Mouse (Mus musculus): ENCODE measurements around the gene Cox6b1. TPM values are rescaled to one million over a fixed set of nuclear protein-coding genes. Genes with fewer than 3 reads are reported as not detected.
A peak's percentile ranks its signal among the peaks of the same experiment; 100 is the strongest.

Gene Cox6b1
- polyA plus RNA-seq (2012; rRNA removed): 1,224 and 1,255 TPM in 2 replicates

DNA sequence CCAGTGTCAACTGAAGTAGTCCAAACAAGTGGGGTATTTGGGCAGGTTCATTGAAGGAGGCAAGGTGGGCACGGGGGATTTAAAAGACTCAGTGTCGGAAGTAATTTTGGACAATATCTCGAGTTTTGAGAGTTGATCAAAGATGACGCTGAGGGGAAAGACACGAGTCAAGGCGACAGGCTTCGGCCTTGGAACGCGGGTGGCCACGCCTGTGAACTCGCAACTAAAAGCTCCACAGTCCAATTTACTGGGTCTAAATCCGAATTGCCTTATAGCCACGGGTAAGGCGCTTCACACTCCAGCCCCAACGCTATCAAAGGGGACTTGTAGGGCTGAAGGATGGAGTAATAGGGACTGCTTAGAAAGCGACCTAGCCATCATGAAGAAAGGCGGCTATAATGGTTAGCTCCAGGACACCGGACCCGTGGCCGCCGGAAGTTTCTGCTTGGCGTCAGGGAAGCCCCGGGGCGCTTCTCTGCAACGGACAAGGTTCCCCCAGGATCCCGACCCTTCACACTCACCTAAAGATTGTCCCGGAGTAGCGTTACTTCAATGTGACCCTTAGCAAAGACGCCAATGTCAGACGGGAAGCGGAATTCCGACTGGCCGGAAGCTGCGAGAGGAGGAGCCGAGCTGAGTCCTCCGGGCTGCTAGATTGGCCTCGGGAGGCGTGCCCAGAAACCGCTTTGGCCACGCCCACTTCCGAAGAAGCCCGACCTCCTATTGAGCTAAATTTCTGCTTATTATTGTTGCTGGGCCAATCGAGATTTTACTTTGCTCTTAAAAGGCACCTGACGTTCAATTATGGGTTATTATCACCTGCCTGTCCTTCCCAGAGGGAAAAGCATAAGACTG is at the start of gene Cox6b1:
Gene Cox6b1 (minus strand): TSS at position 622 of the 855 bp plus-strand sequence.
- Histone ChIP-seq H3K27ac (ENCODE audit: insufficient read depth, low read length) (peak within 1 kb of the TSS; percentile 65), H3K4me1 (ENCODE audit: control insufficient read depth, insufficient read depth, low read length) (peaks cover 3% of the 10 kb centered on the region; the same call in 1 of the 2 replicates), H3K27me3 (ENCODE audit: control insufficient read depth, insufficient read depth, low read length) (no peaks in the 10 kb centered on the region), H3K4me3 (replicated peaks; ENCODE audit: insufficient read depth, low read depth, low read length) (peak within 1 kb of the TSS; percentile 98)
- 1% methylated on average over 44 of the region's 44 CpGs for WGBS
- peak; percentile 85 to 88 for DNase-seq
- TF ChIP-seq POLR2A (IDR thresholded peaks at IDR 0.05; ENCODE audit: borderline replicate concordance, insufficient read depth, low read length) (peak; percentile 68; the same call in 1 of the 2 replicates), CTCF (IDR thresholded peaks at IDR 0.05; ENCODE audit: borderline replicate concordance, insufficient read depth, low read depth, low read length) (no peak)

DNA sequence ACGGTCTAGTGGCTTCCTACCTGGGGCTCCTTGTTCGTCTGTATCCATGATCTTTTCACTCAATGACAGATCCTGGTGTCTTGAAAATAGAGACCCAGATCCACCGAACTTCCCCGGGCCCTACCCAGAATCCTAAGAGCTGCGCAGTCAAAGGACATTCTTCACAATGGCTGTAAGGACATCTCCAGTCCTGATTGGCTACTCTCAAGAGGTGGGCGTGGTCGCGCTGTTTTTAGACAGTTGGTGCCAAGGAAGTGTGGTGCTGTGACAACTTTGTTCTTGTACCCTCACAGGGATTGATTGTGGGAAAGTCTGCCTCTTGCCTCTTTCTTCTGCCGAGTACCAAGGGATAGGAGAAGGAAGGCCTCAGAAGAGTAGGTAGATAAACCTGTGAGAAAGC is 45.5 kb upstream of the Cox6b1 start, which contains the start of gene Pmis2:
Gene Pmis2 (minus strand): TSS at position 126 of the 400 bp plus-strand sequence.
- Histone ChIP-seq H3K27ac (ENCODE audit: insufficient read depth, low read length) (no peak within 1 kb of the TSS), H3K4me1 (ENCODE audit: control insufficient read depth, insufficient read depth, low read length) (no peaks in the 10 kb centered on the region), H3K27me3 (ENCODE audit: control insufficient read depth, insufficient read depth, low read length) (no peaks in the 10 kb centered on the region), H3K4me3 (replicated peaks; ENCODE audit: insufficient read depth, low read depth, low read length) (no peak within 1 kb of the TSS)
- 72% methylated on average over 9 of the region's 9 CpGs for WGBS
- no peak for DNase-seq
- TF ChIP-seq POLR2A (IDR thresholded peaks at IDR 0.05; ENCODE audit: borderline replicate concordance, insufficient read depth, low read length): no peak
- no peak for TF ChIP-seq CTCF (IDR thresholded peaks at IDR 0.05; ENCODE audit: borderline replicate concordance, insufficient read depth, low read depth, low read length)

DNA sequence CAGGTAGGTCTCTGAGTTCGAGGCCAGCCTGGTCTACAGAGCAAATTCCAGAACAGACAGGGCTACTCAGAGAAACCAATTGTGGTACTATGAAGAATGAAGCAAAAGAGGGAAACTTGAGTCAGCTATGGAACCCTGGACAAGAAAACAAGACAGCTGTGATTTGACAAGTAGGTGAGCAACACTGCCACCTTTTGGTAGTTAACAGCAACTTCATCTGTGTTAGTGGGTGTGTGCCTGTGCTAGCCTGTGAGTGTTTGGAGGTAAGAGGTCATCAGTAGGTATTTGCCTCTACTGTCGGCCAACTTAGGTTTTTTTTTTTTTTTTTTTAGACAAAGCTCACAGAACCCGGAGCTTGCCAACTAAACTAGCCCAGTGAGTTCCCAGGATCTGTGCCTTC is 43.3 kb upstream of the Cox6b1 start:
- H3K27me3 ChIP-seq (ENCODE audit: control insufficient read depth, insufficient read depth, low read length): no peaks in the 10 kb centered on the region
- 34% methylated on average over 3 of the region's 3 CpGs for WGBS
- no peak overlapping the region for H3K27ac ChIP-seq (ENCODE audit: insufficient read depth, low read length)
- H3K4me1 ChIP-seq (ENCODE audit: control insufficient read depth, insufficient read depth, low read length): no peaks in the 10 kb centered on the region
- TF ChIP-seq CTCF (IDR thresholded peaks at IDR 0.05; ENCODE audit: borderline replicate concordance, insufficient read depth, low read depth, low read length) (no peak), POLR2A (IDR thresholded peaks at IDR 0.05; ENCODE audit: borderline replicate concordance, insufficient read depth, low read length) (no peak)
- H3K4me3 ChIP-seq (replicated peaks; ENCODE audit: insufficient read depth, low read depth, low read length): no peak overlapping the region
- no peak for DNase-seq

DNA sequence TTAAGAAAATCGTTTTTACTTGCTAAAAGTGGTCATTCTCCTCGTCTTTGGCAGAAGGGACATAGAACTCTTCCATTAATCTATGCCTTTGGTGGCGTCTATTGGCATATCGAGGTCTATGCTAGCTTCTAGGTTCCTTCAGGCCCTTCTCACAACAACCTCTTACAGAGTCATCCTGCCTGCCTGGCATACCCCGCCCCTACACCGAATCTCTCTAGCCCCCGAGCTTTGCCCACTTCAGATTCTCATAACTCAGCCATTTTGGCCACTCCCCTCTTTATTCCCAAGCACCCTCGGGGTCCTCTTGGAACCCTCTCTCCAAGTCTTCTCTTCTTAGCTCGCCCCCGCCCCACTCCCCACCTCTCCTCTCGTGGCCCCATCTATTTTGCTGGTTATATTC is 39.4 kb upstream of the Cox6b1 start:
- TF ChIP-seq CTCF (IDR thresholded peaks at IDR 0.05; ENCODE audit: borderline replicate concordance, insufficient read depth, low read depth, low read length) (no peak), POLR2A (IDR thresholded peaks at IDR 0.05; ENCODE audit: borderline replicate concordance, insufficient read depth, low read length) (no peak)
- 2% methylated on average over 11 of the region's 11 CpGs for WGBS
- Histone ChIP-seq H3K4me3 (replicated peaks; ENCODE audit: insufficient read depth, low read depth, low read length) (peak overlapping the region; percentile 89), H3K27ac (ENCODE audit: insufficient read depth, low read length) (peak overlapping the region; percentile 62; the same call in 1 of the 2 replicates), H3K4me1 (ENCODE audit: control insufficient read depth, insufficient read depth, low read length) (no peaks in the 10 kb centered on the region), H3K27me3 (ENCODE audit: control insufficient read depth, insufficient read depth, low read length) (no peaks in the 10 kb centered on the region)
- DNase-seq: peak in 1 of 2 experiments; percentile 31

DNA sequence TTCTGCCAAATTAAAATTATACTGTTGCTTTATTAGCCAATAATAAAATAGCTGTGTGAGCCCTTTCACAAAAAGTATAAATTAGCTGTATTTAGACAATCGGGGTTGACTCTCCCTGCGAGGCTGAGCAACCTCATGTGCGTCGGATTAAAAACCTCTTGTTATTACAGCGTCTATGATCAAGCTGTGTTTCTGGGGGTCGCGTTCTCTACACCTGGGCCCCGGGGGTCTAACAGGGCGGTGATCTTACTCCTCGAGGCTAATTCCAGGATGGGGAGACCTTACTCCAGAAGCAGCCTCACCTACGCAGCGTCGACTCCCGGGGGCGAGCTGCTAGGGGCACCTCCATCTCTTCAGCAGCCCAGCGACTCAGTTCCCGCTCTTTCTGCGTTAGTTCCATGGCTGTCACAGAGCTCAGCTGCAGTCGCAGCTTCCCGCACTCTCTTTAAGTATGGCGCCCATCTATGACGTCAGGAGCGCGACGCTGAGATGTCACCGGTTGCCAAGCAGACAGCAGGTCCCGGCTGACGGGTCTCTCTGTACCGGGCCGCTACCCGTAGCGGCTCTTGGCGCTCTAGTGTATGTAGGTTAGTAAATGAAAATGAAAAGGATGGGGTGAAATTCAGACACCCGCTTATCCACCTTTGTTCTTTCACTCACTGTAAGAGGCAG is 38.7 kb upstream of the Cox6b1 start, which contains the start of gene Haus5:
Gene Haus5 (minus strand): TSS at position 466 of the 672 bp plus-strand sequence.
- H3K27ac ChIP-seq (ENCODE audit: insufficient read depth, low read length): peak within 1 kb of the TSS; percentile 62; the same call in 1 of the 2 replicates
- TF ChIP-seq POLR2A (IDR thresholded peaks at IDR 0.05; ENCODE audit: borderline replicate concordance, insufficient read depth, low read length): peak; percentile 82; the same call in 1 of the 2 replicates
- TF ChIP-seq CTCF (IDR thresholded peaks at IDR 0.05; ENCODE audit: borderline replicate concordance, insufficient read depth, low read depth, low read length): no peak
- H3K27me3 ChIP-seq (ENCODE audit: control insufficient read depth, insufficient read depth, low read length): no peaks in the 10 kb centered on the region
- DNase-seq: peak; percentile 91 to 93
- WGBS: 1% methylated on average over 34 of the region's 34 CpGs
- H3K4me1 ChIP-seq (ENCODE audit: control insufficient read depth, insufficient read depth, low read length): no peaks in the 10 kb centered on the region
- H3K4me3 ChIP-seq (replicated peaks; ENCODE audit: insufficient read depth, low read depth, low read length): peak within 1 kb of the TSS; percentile 89

DNA sequence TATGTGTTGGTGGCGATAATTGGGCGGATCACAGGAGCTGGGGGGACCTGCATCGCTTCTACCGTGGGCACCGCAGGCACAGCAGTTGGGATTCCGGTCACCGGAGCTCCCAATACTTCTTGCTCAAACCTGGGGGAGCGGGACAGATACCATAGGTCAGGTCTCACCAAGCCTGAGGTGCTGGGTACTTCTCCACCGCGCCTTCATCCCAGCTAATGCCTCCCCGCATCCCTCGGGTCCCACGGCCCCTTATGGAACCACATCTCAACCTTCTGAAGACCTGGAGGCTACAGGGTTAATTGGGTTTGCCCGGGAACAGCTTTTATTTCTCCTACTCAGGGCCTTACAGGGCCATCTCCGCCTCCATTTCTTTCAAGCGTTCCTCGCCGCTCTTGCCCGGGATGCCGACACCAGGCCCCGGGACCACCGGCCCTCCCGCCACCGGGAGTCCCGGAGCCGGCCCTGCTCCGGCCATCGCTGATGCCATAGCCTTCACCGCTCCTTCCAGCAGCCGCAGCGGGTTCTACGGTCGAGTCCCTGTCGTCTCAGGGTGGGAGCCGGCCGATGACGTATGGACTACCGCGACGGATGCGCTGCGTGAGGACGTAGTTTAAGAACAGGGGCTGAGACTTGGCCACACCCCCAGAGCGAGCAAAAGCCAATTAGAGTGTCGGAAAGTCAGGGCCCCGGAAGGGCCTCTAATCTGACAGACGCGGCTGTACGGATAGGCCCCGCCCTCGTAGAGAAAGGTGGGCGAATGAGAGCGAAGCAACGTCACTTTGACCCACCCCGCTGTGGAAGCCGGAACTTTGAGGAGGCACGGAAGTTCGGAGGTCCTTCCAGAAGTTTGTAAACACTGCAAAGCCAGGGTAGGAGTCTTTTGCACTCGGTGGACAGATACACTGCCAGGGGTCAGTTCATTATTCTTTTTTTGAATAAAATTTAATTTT is 23.9 kb upstream of the Cox6b1 start, which contains the start of gene Rbm42:
Gene Rbm42 (minus strand): TSS at position 727 of the 950 bp plus-strand sequence.
- WGBS: 2% methylated on average over 59 of the region's 59 CpGs

More for the DNA sequence above, 23.9 kb upstream of the Cox6b1 start, which contains the start of gene Rbm42:
- DNase-seq: peak; percentile 98 to 99
- Histone ChIP-seq H3K4me1 (ENCODE audit: control insufficient read depth, insufficient read depth, low read length) (no peaks in the 10 kb centered on the region), H3K27ac (ENCODE audit: insufficient read depth, low read length) (no peak within 1 kb of the TSS), H3K27me3 (ENCODE audit: control insufficient read depth, insufficient read depth, low read length) (no peaks in the 10 kb centered on the region), H3K4me3 (replicated peaks; ENCODE audit: insufficient read depth, low read depth, low read length) (peak within 1 kb of the TSS; percentile 79)
- TF ChIP-seq POLR2A (IDR thresholded peaks at IDR 0.05; ENCODE audit: borderline replicate concordance, insufficient read depth, low read length): peak; percentile 82
- TF ChIP-seq CTCF (IDR thresholded peaks at IDR 0.05; ENCODE audit: borderline replicate concordance, insufficient read depth, low read depth, low read length): no peak

Measured in cerebellum, adult 2 months (tissue).